Mouse (Mus musculus): ENCODE measurements around the gene Sstr5. TPM values are rescaled to one million over a fixed set of nuclear protein-coding genes. Genes with fewer than 3 reads are reported as not detected.

The Sstr5 gene
- total and polyA plus RNA-seq, 3 experiments = not detected

DNA sequence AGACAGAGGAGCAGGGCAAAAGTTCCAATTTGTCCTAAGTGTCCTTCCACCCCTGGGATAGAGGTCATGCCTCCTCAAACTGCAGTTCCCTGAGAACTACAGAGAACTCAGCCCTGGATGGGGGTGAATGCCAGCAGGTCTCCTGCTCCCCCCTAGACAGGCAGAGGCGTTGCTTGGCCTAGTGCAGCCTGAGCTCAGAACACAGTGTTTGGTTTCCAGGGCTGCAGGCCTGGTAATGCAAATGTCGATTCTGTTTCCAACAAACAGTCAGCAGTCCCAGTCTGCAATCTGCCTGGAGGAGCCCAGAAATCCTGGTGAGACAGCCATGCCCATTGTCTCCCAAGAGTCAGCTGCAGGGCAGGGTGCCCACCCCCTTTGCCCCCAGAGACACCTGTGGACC is 42.8 kb downstream of the Sstr5 start, which contains the start of gene Tekt4:
Gene Tekt4 (plus strand): TSS at position 344 of the 400 bp plus-strand sequence.
- H3K27me3 ChIP-seq (ENCODE audit: control insufficient read depth in 1 of 2, insufficient read depth in 2 of 2, low read length in 2 of 2) = peaks cover 0 to 1% of the 10 kb centered on the region in 2 experiments; a peak in 1 of 4 replicates
- no peak for DNase-seq (ENCODE audit: low read depth, low spot score)
- H3K9ac ChIP-seq (ENCODE audit: control insufficient read depth, low read depth, low read length, poor library complexity, severe bottlenecking) = no peak within 1 kb of the TSS
- H3K4me1 ChIP-seq (ENCODE audit: control insufficient read depth in 1 of 2, insufficient read depth in 2 of 2, low read length in 2 of 2) = no peaks in the 10 kb centered on the region
- no peaks in the 10 kb centered on the region for H3K79me2 ChIP-seq (ENCODE audit: control insufficient read depth, insufficient read depth, low read length, poor library complexity)
- H3K27ac ChIP-seq (ENCODE audit: control insufficient read depth, low read depth, low read length) = no peak within 1 kb of the TSS
- TF ChIP-seq MAX (IDR thresholded peaks at IDR 0.05; ENCODE audit: low read length) = no peak
- no peak for TF ChIP-seq UBTF (IDR thresholded peaks at IDR 0.05; ENCODE audit: borderline replicate concordance, insufficient read depth, low read depth, low read length)
- no peak for TF ChIP-seq ETS1 (IDR thresholded peaks at IDR 0.05; ENCODE audit: low read depth, low read length)
- H3K9me3 ChIP-seq (replicated peaks; ENCODE audit: insufficient read depth, low read length) = no peaks in the 10 kb centered on the region
- no peaks in the 10 kb centered on the region for H3K36me3 ChIP-seq (ENCODE audit: control insufficient read depth in 1 of 2, insufficient read depth in 2 of 2, low read length in 2 of 2)
- no peak within 1 kb of the TSS for H3K4me3 ChIP-seq (ENCODE audit: control insufficient read depth in 1 of 2, insufficient read depth in 1 of 2, low read depth in 2 of 2, low read length in 2 of 2)

DNA sequence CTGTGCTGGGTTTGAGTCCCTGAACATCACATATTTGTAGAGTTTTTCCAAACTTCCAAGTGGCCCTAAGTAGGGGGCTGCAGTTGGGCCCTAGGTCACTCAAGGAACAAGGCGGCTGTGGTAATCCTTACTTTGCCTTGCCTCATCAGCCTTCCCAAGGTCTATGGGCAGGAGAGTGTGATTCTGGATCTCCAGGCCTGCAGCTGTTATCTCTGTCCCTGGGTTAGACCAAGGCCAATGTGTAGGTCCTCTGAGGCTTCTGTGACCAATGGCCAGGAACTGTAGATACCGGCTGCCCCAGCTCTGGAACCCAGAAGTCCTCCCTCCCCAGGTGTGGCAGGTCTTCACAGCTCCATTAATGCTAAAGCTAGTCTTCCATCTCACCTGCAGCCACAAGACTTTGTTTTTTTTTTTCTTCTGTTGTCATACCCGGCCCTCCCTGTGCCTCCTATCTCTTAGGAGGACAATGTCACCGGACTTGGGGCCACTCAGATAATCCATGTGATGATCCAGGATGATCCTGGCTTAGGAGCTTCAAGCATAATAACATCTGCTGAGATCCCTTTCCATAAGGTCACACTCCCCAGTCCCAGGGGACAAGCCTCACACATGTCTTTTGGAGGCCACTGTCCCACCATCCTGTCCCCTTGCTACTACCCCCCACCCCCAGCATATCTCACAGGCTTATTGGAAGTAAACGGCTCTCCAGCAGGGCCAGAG is 44.7 kb downstream of the Sstr5 start:
- Histone ChIP-seq H3K79me2 (ENCODE audit: control insufficient read depth, insufficient read depth, low read length, poor library complexity) (no peaks in the 10 kb centered on the region), H3K27ac (ENCODE audit: control insufficient read depth, low read depth, low read length) (no peak overlapping the region), H3K27me3 (ENCODE audit: control insufficient read depth in 1 of 2, insufficient read depth in 2 of 2, low read length in 2 of 2) (peaks cover 0 to 1% of the 10 kb centered on the region in 2 experiments; a peak in 1 of 4 replicates), H3K9ac (ENCODE audit: control insufficient read depth, low read depth, low read length, poor library complexity, severe bottlenecking) (no peak overlapping the region), H3K4me3 (ENCODE audit: control insufficient read depth in 1 of 2, insufficient read depth in 1 of 2, low read depth in 2 of 2, low read length in 2 of 2) (no peak overlapping the region), H3K36me3 (ENCODE audit: control insufficient read depth in 1 of 2, insufficient read depth in 2 of 2, low read length in 2 of 2) (no peaks in the 10 kb centered on the region), H3K9me3 (replicated peaks; ENCODE audit: insufficient read depth, low read length) (no peaks in the 10 kb centered on the region), H3K4me1 (ENCODE audit: control insufficient read depth in 1 of 2, insufficient read depth in 2 of 2, low read length in 2 of 2) (no peaks in the 10 kb centered on the region)
- no peak for DNase-seq (ENCODE audit: low read depth, low spot score)
- TF ChIP-seq ZMIZ1 (IDR thresholded peaks at IDR 0.05; ENCODE audit: low read depth, low read length) = no peak
- no peak for TF ChIP-seq USF1 (IDR thresholded peaks at IDR 0.05; ENCODE audit: low read depth, low read length)
- no peak for TF ChIP-seq POLR2AphosphoS5 (IDR thresholded peaks at IDR 0.05; ENCODE audit: borderline replicate concordance, low read depth, low read length)
- no peak for TF ChIP-seq GATA1 (IDR thresholded peaks at IDR 0.05; ENCODE audit: low read depth, low read length)
- TF ChIP-seq POLR2AphosphoS2 (IDR thresholded peaks at IDR 0.05; ENCODE audit: low read length) = no peak
- no peak for TF ChIP-seq NRF1 (IDR thresholded peaks at IDR 0.05; ENCODE audit: insufficient read depth, low read depth, low read length, poor library complexity, severe bottlenecking)
- no peak for TF ChIP-seq TAL1 (IDR thresholded peaks at IDR 0.05; ENCODE audit: low read length)
- TF ChIP-seq ZNF384 (IDR thresholded peaks at IDR 0.05; ENCODE audit: low read depth, low read length) = no peak
- TF ChIP-seq ZKSCAN1 (IDR thresholded peaks at IDR 0.05; ENCODE audit: low read depth, low read length) = no peak
- TF ChIP-seq NELFE (IDR thresholded peaks at IDR 0.05; ENCODE audit: low read depth, low read length) = no peak
- no peak for TF ChIP-seq POLR2A (IDR thresholded peaks at IDR 0.05; ENCODE audit: control insufficient read depth in 1 of 2, insufficient read depth in 1 of 2, low read depth in 1 of 2, low read length in 2 of 2, poor library complexity in 1 of 2)
- no peak for TF ChIP-seq USF2 (IDR thresholded peaks at IDR 0.05; ENCODE audit: borderline replicate concordance in 1 of 2, insufficient read depth in 1 of 2, low read depth in 1 of 2, low read length in 2 of 2)
- no peak for TF ChIP-seq ZC3H11A (IDR thresholded peaks at IDR 0.05; ENCODE audit: low read depth, low read length)
- no peak for TF ChIP-seq MXI1 (IDR thresholded peaks at IDR 0.05; ENCODE audit: low read depth, low read length)
- TF ChIP-seq KAT2A (conservative IDR thresholded peaks at IDR 0.05; ENCODE audit: low read depth, low read length) = no peak
- TF ChIP-seq CHD1 (IDR thresholded peaks at IDR 0.05; ENCODE audit: low read depth, low read length) = no peak
